Mouse (Mus musculus): ENCODE results near the gene Slc19a3. TPM values are rescaled to one million over a fixed set of nuclear protein-coding genes. Genes with fewer than 3 reads are reported as not detected.
A peak's percentile ranks its signal among the peaks of the same experiment; 100 is the strongest.

Slc19a3 gene
- 0.82 and 1.5 TPM in 2 replicates for polyA plus RNA-seq (2015; fragmentation: Nextera tagmentation; extraction: Ambion mirVana)

GRCm38 (mm10) chr1:83038109-83038672 lies at the start of gene Slc19a3:
Gene Slc19a3, minus strand, starts transcription at chr1:83038448.
- 1% methylated on average over 25 of the region's 25 CpGs for WGBS
- peak within 1 kb of the TSS; percentile 66 for H3K4me2 ChIP-seq (ENCODE audit: low read length)
- peak within 1 kb of the TSS; percentile 51 for H3K4me3 ChIP-seq (ENCODE audit: low read depth, low read length)
- H3K27ac ChIP-seq (ENCODE audit: low read length) = peak within 1 kb of the TSS; percentile 35
- no peaks in the 10 kb centered on the region for H3K27me3 ChIP-seq (ENCODE audit: control insufficient read depth, insufficient read depth, low read depth, low read length)
- H3K4me1 ChIP-seq (ENCODE audit: control insufficient read depth, insufficient read depth, low read length) = peaks cover 5% of the 10 kb centered on the region
- ATAC-seq = peak; percentile 96
- peak within 1 kb of the TSS; percentile 66 for H3K9ac ChIP-seq (ENCODE audit: low read depth, low read length)
- H3K36me3 ChIP-seq (ENCODE audit: control insufficient read depth, insufficient read depth, low read length) = no peaks in the 10 kb centered on the region
- H3K9me3 ChIP-seq (replicated peaks; ENCODE audit: control insufficient read depth, low read length, poor library complexity, severe bottlenecking) = no peaks in the 10 kb centered on the region

GRCm38 (mm10) chr1:83084790-83085189 lies 46.5 kb upstream of the Slc19a3 start:
- Histone ChIP-seq H3K36me3 (ENCODE audit: control insufficient read depth, insufficient read depth, low read length) (no peaks in the 10 kb centered on the region), H3K27ac (ENCODE audit: low read length) (no peak overlapping the region), H3K9ac (ENCODE audit: low read depth, low read length) (no peak overlapping the region), H3K4me3 (ENCODE audit: low read depth, low read length) (no peak overlapping the region), H3K4me1 (ENCODE audit: control insufficient read depth, insufficient read depth, low read length) (no peaks in the 10 kb centered on the region), H3K4me2 (ENCODE audit: low read length) (no peak overlapping the region), H3K27me3 (ENCODE audit: control insufficient read depth, insufficient read depth, low read depth, low read length) (no peaks in the 10 kb centered on the region), H3K9me3 (replicated peaks; ENCODE audit: control insufficient read depth, low read length, poor library complexity, severe bottlenecking) (no peaks in the 10 kb centered on the region)
- no peak for ATAC-seq
- WGBS = 88% methylated on average over 2 of the region's 2 CpGs

- ATAC-seq = no peak
- Histone ChIP-seq H3K4me1 (ENCODE audit: control insufficient read depth, insufficient read depth, low read length) (no peaks in the 10 kb centered on the region), H3K4me3 (ENCODE audit: low read depth, low read length) (no peak overlapping the region), H3K36me3 (ENCODE audit: control insufficient read depth, insufficient read depth, low read length) (no peaks in the 10 kb centered on the region), H3K4me2 (ENCODE audit: low read length) (no peak overlapping the region), H3K9ac (ENCODE audit: low read depth, low read length) (no peak overlapping the region), H3K9me3 (replicated peaks; ENCODE audit: control insufficient read depth, low read length, poor library complexity, severe bottlenecking) (no peaks in the 10 kb centered on the region), H3K27ac (ENCODE audit: low read length) (no peak overlapping the region), H3K27me3 (ENCODE audit: control insufficient read depth, insufficient read depth, low read depth, low read length) (no peaks in the 10 kb centered on the region)
- 86% methylated on average over 6 of the region's 6 CpGs for WGBS
These were observed 38.8 kb upstream of the Slc19a3 start for GRCm38 (mm10) chr1:83077016-83077415.

- H3K4me1 ChIP-seq (ENCODE audit: control insufficient read depth, insufficient read depth, low read length) = no peaks in the 10 kb centered on the region
- H3K36me3 ChIP-seq (ENCODE audit: control insufficient read depth, insufficient read depth, low read length) = no peaks in the 10 kb centered on the region
- H3K9me3 ChIP-seq (replicated peaks; ENCODE audit: control insufficient read depth, low read length, poor library complexity, severe bottlenecking) = no peaks in the 10 kb centered on the region
- peak overlapping the region; percentile 43 for H3K4me2 ChIP-seq (ENCODE audit: low read length)
- H3K4me3 ChIP-seq (ENCODE audit: low read depth, low read length) = peak overlapping the region; percentile 24
- no peaks in the 10 kb centered on the region for H3K27me3 ChIP-seq (ENCODE audit: control insufficient read depth, insufficient read depth, low read depth, low read length)
- H3K9ac ChIP-seq (ENCODE audit: low read depth, low read length) = peak overlapping the region; percentile 18; the same call in 1 of the 2 replicates
- no peak overlapping the region for H3K27ac ChIP-seq (ENCODE audit: low read length)
- ATAC-seq = peak; percentile 95
- WGBS = 46% methylated on average over 11 of the region's 11 CpGs
These were observed 38.1 kb upstream of the Slc19a3 start for GRCm38 (mm10) chr1:83076190-83076917.

- Histone ChIP-seq H3K27ac (ENCODE audit: low read length) (no peak overlapping the region; the same call in 1 of the 2 replicates), H3K4me2 (ENCODE audit: low read length) (peak overlapping the region; percentile 43), H3K4me1 (ENCODE audit: control insufficient read depth, insufficient read depth, low read length) (no peaks in the 10 kb centered on the region), H3K9me3 (replicated peaks; ENCODE audit: control insufficient read depth, low read length, poor library complexity, severe bottlenecking) (no peaks in the 10 kb centered on the region), H3K9ac (ENCODE audit: low read depth, low read length) (peak overlapping the region; percentile 18; the same call in 1 of the 2 replicates), H3K36me3 (ENCODE audit: control insufficient read depth, insufficient read depth, low read length) (no peaks in the 10 kb centered on the region), H3K4me3 (ENCODE audit: low read depth, low read length) (peak overlapping the region; percentile 24), H3K27me3 (ENCODE audit: control insufficient read depth, insufficient read depth, low read depth, low read length) (no peaks in the 10 kb centered on the region)
- 32% methylated on average over 15 of the region's 15 CpGs for WGBS
- ATAC-seq = peak; percentile 81
These were observed 37.4 kb upstream of the Slc19a3 start for GRCm38 (mm10) chr1:83075526-83076189.

GRCm38 (mm10) chr1:83067205-83067604 lies 29.0 kb upstream of the Slc19a3 start:
- Histone ChIP-seq H3K4me3 (ENCODE audit: low read depth, low read length) (no peak overlapping the region), H3K27me3 (ENCODE audit: control insufficient read depth, insufficient read depth, low read depth, low read length) (no peaks in the 10 kb centered on the region), H3K36me3 (ENCODE audit: control insufficient read depth, insufficient read depth, low read length) (no peaks in the 10 kb centered on the region), H3K4me2 (ENCODE audit: low read length) (no peak overlapping the region), H3K9me3 (replicated peaks; ENCODE audit: control insufficient read depth, low read length, poor library complexity, severe bottlenecking) (0 out of 2 replicates have a peak, but pooled peaks cover 2% of the 10 kb centered on the region), H3K4me1 (ENCODE audit: control insufficient read depth, insufficient read depth, low read length) (no peaks in the 10 kb centered on the region), H3K27ac (ENCODE audit: low read length) (no peak overlapping the region), H3K9ac (ENCODE audit: low read depth, low read length) (no peak overlapping the region)
- WGBS = 89% methylated on average over 10 of the region's 10 CpGs
- no peak for ATAC-seq

- Histone ChIP-seq H3K27ac (ENCODE audit: low read length) (no peak overlapping the region), H3K36me3 (ENCODE audit: control insufficient read depth, insufficient read depth, low read length) (no peaks in the 10 kb centered on the region), H3K4me3 (ENCODE audit: low read depth, low read length) (no peak overlapping the region), H3K9ac (ENCODE audit: low read depth, low read length) (no peak overlapping the region), H3K27me3 (ENCODE audit: control insufficient read depth, insufficient read depth, low read depth, low read length) (no peaks in the 10 kb centered on the region), H3K4me1 (ENCODE audit: control insufficient read depth, insufficient read depth, low read length) (no peaks in the 10 kb centered on the region), H3K4me2 (ENCODE audit: low read length) (no peak overlapping the region), H3K9me3 (replicated peaks; ENCODE audit: control insufficient read depth, low read length, poor library complexity, severe bottlenecking) (0 out of 2 replicates have a peak, but pooled peaks cover 2% of the 10 kb centered on the region)
- no peak for ATAC-seq
- 91% methylated on average over 4 of the region's 4 CpGs for WGBS
These were observed 28.3 kb upstream of the Slc19a3 start for GRCm38 (mm10) chr1:83066577-83066976.

- H3K4me2 ChIP-seq (ENCODE audit: low read length) = no peak overlapping the region
- H3K9me3 ChIP-seq (replicated peaks; ENCODE audit: control insufficient read depth, low read length, poor library complexity, severe bottlenecking) = 0 out of 2 replicates have a peak, but pooled peaks cover 2% of the 10 kb centered on the region
- H3K4me3 ChIP-seq (ENCODE audit: low read depth, low read length) = no peak overlapping the region
- no peaks in the 10 kb centered on the region for H3K27me3 ChIP-seq (ENCODE audit: control insufficient read depth, insufficient read depth, low read depth, low read length)
- no peak overlapping the region for H3K9ac ChIP-seq (ENCODE audit: low read depth, low read length)
- no peaks in the 10 kb centered on the region for H3K4me1 ChIP-seq (ENCODE audit: control insufficient read depth, insufficient read depth, low read length)
- no peak overlapping the region for H3K27ac ChIP-seq (ENCODE audit: low read length)
- H3K36me3 ChIP-seq (ENCODE audit: control insufficient read depth, insufficient read depth, low read length) = no peaks in the 10 kb centered on the region
- 28% methylated on average over 3 of the region's 3 CpGs for WGBS
- no peak for ATAC-seq
These were observed 26.6 kb upstream of the Slc19a3 start for GRCm38 (mm10) chr1:83064851-83065250.

GRCm38 (mm10) chr1:83060643-83061042 lies 22.4 kb upstream of the Slc19a3 start, which contains the start of gene Krtap28-13:
Gene Krtap28-13, plus strand, starts transcription at chr1:83060930.
- 96% methylated on average over 4 of the region's 4 CpGs for whole genome bisulfite sequencing
- no peak within 1 kb of the TSS for H3K27ac ChIP-seq (ENCODE audit: low read length)
- 0 out of 2 replicates have a peak, but pooled peaks cover 2% of the 10 kb centered on the region for H3K9me3 ChIP-seq (replicated peaks; ENCODE audit: control insufficient read depth, low read length, poor library complexity, severe bottlenecking)
- no peaks in the 10 kb centered on the region for H3K27me3 ChIP-seq (ENCODE audit: control insufficient read depth, insufficient read depth, low read depth, low read length)
- no peaks in the 10 kb centered on the region for H3K4me1 ChIP-seq (ENCODE audit: control insufficient read depth, insufficient read depth, low read length)
- H3K36me3 ChIP-seq (ENCODE audit: control insufficient read depth, insufficient read depth, low read length) = no peaks in the 10 kb centered on the region
- no peak within 1 kb of the TSS for H3K4me2 ChIP-seq (ENCODE audit: low read length)
- ATAC-seq = no peak
- H3K9ac ChIP-seq (ENCODE audit: low read depth, low read length) = no peak within 1 kb of the TSS
- no peak within 1 kb of the TSS for H3K4me3 ChIP-seq (ENCODE audit: low read depth, low read length)
